Mouse (Mus musculus) G1E (cell line): ENCODE results near the gene Taf4.

ENCODE experiments used
- CTCF ChIP-seq: IDR thresholded peaks from 2 replicates; pipeline ENCODE4 v1.5.1; 2012; ENCODE audit warnings: low read depth, low read length, inconsistent platforms, mixed read lengths
- GATA2 ChIP-seq: IDR thresholded peaks from 2 replicates; pipeline ENCODE4 v1.6.1; 2012; ENCODE audit warnings: low read depth, low read length, inconsistent platforms, borderline replicate concordance

DNA sequence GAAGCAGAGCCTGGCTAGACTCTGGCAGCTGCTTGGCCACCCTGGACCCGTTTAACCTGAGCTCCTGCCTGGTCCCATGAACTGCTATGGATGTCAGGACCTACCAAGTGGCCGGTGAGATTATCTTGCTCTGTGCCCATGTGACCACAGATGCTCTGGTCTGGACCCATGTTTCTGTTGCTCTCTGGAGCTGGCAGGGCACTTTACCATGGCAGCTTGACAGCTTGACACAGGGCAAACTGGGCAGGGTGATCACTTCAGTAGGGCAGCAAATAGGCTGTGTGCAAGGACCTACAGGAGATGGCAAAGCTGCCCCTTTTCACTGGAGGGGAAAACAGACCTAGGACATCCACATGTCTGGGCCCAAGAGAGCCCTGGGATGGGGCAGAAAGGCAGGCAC, 79.5 kb downstream of the Taf4 start:
- TF ChIP-seq CTCF (no peak), GATA2 (no peak)
